Mouse (Mus musculus) heart, adult 2 months (tissue): ENCODE measurements around the gene Ghr.

ENCODE experiments used
- CTCF ChIP-seq: fragments of 200-600 bp; IDR thresholded peaks from 2 replicates; pipeline ENCODE4 v1.8.1; 2022; ENCODE audit warnings: antibody characterized with exemption, mild to moderate bottlenecking, moderate library complexity
- POLR2A ChIP-seq: fragments of 200-500 bp; IDR thresholded peaks from 2 replicates; pipeline ENCODE4 v1.6.1; 2011; ENCODE audit warnings: mild to moderate bottlenecking, low read depth, low read length, control low read depth; ENCODE audit not compliant: insufficient read depth

DNA sequence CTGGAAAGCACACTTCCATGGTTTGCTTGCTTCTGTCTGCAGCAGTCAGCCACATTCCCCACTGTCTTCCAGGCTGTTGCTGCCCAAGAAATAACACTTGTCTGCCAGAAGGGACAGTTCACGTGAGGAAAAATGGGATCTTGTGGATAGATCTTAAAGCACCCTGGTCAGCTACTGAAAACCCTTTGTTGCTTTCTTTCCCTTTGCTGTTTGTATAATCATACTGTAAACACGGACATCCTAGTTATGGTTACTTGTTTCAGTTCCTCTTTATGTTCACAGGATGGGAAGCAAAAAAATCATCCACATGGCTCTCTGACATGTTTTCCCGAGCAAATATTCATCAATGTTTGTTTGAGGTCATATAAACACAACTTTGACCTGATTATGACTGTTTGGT, 243.4 kb downstream of the Ghr start:
- no peak for TF ChIP-seq POLR2A
- no peak for TF ChIP-seq CTCF
